Mouse (Mus musculus) liver (tissue): ENCODE results near the gene Fxyd7.
A peak's percentile ranks its signal among the peaks of the same experiment; 100 is the strongest.

Experiments used
- DNase-seq: peaks from one replicate; pipeline ENCODE4 v3.0.0-alpha.2; 2020; ENCODE audit warnings: mixed read lengths

The Fxyd7 gene

DNA sequence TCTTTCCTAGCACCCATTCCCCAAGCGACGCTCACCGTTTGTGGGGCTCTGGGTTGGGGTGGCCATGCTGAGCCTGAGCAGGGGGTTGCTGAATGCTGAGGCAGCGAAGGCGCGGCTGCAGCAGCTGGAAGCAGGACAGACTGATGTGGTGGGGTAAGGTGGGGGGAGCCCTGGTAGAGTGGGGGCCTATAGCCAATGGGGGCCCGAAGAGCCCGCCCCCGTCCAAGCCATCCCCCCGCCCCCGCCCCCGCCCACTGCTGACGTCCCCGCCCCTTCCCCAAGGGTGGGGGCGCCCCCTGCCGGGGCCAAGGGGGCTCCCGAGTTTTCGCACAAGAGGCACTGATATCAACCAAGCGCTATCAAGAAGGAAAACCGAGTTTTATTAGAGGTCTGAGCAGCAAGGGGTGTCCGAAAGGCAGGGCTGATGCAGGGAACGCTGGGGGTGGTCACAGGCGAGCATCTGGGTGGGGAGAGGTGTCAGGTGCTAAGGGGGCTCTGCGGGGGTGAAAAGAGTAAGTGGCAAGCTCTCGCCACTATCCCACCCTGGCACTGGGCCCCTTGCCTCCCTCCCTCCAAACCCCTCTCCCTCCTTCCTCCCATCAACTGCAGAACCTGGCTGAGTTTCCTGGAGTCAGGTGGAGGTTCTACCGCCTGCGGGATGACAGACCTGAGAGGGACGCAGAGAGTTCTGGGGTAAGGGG, at the start of gene Fxyd7:
Gene Fxyd7, minus strand, starts transcription at position 147 of the 701 bp plus-strand sequence.
- no peak for DNase-seq

GRCm38 (mm10) chr7:31100786-31101185, 49.5 kb upstream of the Fxyd7 start:
- no peak for DNase-seq

GRCm38 (mm10) chr7:31099612-31099982, 48.3 kb upstream of the Fxyd7 start:
- DNase-seq = no peak

DNA sequence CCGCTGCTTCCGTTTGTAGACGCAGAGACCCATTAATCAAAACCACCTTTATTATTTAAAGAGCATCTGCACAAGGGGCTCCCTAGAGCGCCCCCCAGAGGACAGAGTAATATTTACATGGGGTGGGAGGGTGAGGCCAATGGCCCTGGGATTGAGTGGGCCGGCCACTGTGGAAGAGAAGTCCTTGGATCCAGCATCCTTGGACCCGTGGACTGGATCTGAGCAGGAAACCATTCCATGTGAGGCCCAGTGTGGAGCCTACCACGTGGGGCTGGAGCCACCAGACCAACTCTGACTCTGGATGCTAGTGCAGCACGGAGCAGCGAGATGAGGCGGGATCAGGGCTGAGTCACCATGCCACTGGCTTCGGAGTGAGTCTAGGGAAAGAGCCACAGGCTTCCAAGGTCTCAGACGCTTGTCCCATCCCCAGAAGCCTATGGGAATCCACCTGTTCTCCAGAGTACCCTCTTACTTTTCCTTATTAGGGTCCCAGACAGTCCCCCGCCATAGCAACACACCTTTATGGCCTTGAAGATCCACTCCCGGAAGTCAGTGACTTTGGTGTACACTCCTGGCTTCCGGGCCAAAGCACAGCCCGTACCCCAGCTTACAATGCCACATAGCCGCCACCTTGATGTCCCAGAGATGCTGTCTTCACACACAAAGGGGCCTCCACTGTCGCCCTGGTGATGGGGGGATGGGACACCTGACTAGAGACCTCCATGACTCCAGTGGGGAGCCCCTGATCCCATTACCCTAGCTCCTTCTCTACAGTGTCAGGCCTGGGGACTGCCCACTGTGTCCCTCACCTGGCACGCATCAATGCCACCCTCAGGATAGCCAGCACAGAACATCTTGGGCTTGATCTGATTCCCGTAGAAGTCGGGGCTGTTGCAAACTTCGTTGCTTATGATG, 47.7 kb upstream of the Fxyd7 start:
- DNase-seq = no peak

DNA sequence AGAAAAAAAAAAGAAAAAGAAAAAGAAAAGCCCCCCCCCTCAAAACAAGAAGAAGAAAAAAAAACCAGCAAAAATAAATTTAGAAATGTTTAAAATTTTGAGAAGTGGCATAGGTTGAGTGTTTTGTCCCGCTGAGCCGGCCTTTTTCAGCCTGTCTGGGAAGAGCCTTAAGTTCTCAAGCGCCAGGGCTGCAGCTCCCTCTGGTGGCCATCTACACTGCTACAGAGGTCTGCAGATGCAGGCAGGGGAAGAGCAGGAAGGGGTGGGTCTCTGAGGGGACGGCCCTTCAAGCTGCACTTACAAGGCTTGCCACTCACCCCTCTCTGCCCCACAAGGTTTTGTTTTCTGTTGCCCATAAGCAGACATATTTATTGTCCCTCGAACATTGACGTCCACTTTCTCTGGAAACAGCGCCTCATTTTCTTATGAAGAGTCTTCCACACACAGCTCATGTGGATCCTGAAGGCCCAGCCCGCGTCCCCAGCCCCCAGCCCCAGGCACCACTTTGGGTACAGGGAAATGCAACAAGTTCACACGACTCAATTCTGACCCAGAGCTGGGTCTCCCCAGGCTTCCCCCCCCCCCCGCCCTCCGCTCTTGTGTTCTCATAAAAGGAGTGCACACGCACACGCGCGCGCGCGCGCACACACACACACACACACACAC, 46.4 kb upstream of the Fxyd7 start:
- DNase-seq = peak; percentile 85

GRCm38 (mm10) chr7:31096892-31097564, 45.8 kb upstream of the Fxyd7 start:
- DNase-seq = no peak

DNA sequence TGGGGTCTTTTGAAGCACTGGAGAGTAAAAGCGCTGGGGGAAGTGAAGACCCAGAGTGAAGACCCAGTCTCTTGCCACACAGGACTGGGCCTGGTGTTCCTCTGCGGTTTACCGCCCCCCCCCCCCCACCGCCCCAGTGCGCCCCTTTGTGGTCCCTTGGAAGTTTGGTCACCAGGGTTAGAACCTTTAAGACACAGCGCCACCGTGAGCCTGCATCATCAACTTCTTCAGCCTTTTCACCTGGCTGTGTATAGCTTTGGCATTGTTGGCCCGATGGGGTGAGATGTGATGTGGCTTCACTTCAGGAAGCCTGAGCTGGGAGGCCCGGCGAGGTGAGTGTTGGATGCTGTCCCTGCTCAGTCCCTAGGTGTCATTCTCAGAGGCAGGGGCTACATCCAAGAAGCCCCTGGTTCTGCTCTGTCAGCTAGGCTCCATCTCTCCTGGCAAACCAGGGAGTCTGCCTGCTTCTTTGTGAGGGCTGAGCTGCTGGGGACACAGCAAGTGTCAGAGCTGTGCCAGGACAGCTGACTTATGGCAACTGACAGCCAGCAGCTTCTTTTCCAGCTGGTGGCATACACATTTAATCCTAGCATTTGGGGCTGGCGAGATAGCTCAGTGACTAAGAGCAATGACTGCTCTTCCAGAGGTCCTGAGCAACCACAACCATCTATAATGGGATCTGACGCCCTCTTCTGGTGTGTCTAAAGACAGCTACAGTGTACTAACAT, 43.7 kb upstream of the Fxyd7 start:
- peak; percentile 24 for DNase-seq

- DNase-seq = no peak
These were observed 38.5 kb upstream of the Fxyd7 start for GRCm38 (mm10) chr7:31089721-31090120.

DNA sequence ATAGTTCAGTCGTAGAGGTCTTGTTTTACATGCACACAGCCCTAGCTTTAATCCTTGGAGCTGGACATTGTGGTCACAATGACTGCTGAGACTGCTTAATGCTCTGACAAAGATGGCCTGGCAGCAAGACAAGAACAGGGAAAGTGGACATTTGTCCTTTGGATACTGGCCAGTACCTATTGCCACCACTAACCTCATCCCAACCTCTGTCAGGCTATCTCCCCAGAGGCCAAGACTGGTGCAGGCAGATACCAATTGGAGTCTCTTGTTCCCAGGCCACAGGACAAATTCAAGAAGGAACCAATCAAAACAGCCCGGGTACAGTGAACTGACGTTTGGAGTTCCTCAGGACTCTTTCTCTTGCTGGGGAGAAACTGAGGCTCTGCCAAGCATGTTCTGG, 36.9 kb upstream of the Fxyd7 start:
- DNase-seq = no peak

DNA sequence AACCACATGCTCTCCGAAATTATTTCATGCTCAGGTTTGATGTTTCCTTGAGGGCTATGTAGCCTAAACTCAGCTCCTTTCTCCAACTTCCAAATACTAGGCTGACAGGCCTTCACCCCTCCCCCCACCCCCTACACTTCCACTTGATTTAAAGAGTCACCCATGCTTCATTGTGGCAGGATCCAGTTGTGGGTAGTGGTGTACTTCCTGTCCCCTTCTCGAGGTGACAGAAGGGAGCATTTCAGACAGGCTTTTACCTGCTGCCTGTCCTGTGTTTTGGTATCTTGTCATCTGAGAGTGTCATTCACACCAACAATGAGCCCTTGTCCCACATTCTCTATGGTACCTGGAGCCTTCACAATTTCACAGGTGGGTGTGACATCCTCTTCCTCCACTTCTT, 36.0 kb upstream of the Fxyd7 start:
- DNase-seq = no peak

GRCm38 (mm10) chr7:31086175-31086755, 35.0 kb upstream of the Fxyd7 start:
- DNase-seq = no peak

DNA sequence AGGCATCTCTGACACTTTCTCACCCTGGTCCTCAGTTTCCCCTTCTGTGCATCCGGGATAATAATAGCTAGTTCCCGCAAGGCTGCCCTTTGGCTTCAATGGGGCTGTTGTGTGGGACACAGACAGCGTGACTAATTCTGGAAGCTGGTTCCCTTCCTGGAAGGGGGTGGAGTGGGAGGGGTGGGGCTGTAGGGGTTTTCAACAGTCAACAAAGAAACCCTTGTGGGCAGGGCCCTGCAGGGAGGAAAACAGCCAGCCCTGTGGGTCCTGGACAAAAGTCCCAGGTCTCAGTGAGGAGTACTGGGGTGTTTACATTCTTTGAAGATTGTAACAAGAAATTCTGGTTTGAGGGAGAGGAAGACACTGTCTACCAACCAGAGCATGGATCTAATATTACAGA, 33.9 kb upstream of the Fxyd7 start:
- DNase-seq = peak; percentile 19

DNA sequence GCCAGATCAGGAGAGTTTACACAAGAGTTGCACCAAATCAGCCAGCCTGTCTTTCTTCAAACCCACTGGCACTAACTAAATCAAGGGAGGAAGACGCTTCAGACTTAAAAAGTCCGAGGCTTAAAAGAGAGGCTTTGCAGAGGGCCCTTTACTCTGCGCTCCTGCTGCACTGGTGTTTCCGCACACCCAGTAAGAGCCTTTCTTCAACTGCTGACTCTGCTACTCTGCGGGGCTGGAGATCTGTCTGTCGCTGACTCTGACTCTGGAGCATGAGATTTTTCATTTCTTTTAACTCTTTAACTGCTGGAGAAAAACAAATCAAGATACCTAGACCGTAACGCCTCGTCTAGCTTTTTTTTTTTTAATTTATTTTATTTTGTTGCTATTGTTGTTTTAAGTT, 32.9 kb upstream of the Fxyd7 start:
- DNase-seq = no peak

GRCm38 (mm10) chr7:31082831-31083588, 31.7 kb upstream of the Fxyd7 start:
- no peak for DNase-seq

- DNase-seq = no peak
These were observed 30.8 kb upstream of the Fxyd7 start for GRCm38 (mm10) chr7:31082106-31082505.

DNA sequence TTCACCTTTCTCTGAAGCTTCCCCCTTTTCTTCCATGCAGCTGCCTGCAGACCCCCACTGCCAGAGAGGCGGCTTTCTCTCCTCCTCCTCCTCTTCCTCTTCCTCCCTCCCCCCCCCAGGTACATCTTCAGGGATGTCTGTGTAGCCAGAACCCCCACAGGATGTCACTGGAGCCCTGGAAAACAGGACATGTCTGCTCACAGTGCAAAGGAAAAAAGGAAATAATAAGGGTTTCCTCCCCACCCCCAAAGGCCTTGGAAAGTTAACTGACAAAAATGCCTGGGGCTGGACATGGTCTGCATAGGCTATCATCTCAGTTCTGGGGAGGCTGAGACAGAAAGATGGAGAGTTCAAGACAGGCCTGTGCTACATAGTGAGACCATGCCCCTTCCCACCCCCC, 29.8 kb upstream of the Fxyd7 start:
- no peak for DNase-seq

- no peak for DNase-seq
These were observed 29.3 kb upstream of the Fxyd7 start for GRCm38 (mm10) chr7:31080611-31081010.

DNA sequence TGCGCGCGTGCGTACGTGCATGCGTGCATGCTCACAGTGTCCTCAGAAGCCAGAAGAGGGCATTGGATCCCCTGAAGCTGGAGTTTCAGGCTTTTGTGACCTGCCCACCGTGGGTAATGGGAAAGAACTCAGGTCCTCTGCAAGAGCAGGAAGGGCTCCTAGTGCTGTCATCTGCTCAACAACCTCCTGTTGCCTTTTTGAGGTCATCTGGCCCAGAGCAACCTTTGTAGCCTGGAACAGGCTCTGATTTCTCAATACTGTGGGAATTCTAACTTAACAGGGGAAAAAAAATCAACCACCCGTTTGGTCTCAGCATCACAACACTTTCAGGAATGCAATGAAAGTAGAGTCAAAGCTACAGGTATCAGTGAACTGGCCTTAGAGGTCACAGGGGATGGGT, 28.4 kb upstream of the Fxyd7 start:
- DNase-seq = no peak

GRCm38 (mm10) chr7:31077885-31078445, 26.7 kb upstream of the Fxyd7 start:
- DNase-seq = no peak

GRCm38 (mm10) chr7:31077470-31077869, 26.2 kb upstream of the Fxyd7 start:
- DNase-seq = no peak

DNA sequence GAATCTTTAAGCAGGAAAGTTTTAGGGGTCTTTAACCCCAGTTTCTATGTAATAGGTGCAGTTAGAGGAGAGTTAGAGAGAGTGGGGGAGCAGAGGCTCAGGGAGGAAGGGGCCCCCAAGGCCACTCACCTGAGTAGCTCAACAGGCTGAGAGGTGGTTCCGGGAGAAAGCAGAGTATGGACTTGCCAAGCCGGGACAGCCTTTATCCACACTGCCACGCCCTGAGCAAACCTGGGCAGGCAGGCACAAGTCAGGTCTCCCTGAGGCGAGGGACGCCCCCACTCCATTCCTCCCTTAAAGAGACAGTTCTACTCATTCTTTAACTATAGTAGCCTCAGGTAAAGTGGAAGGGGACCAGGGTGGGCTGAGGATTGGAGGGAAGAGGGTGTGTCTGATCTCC, 25.2 kb upstream of the Fxyd7 start, which contains the start of gene Fxyd3:
Gene Fxyd3, minus strand, starts transcription at position 213 of the 400 bp plus-strand sequence.
- DNase-seq = no peak
